Mouse (Mus musculus): ENCODE results near the gene Ncl.
"Not testable (repeated sequence)": the region's sequence is repeated elsewhere in the genome, so short reads cannot be mapped to it uniquely, and the experiment has no call there.

Gene Ncl

DNA sequence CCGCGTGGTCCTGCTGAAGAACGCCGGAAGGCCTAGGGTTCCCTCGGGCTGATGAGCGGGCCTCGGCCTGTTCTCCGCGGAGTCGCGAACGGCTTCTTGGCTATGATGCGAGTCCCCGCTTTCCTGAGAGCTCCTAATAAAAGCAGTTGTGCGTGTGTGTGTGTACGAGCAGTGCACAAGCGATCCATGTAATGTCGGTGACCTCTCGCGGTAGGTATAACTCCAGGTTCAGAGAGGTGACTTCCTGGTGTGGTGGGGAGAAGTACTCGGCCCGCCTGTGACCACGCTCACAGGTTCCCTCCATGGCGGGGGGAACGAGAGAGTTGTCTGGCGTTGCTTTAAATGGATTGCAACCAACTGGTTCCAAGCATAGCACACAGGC, 589 bp upstream of the Ncl start:
- DNase-seq = no peak

DNA sequence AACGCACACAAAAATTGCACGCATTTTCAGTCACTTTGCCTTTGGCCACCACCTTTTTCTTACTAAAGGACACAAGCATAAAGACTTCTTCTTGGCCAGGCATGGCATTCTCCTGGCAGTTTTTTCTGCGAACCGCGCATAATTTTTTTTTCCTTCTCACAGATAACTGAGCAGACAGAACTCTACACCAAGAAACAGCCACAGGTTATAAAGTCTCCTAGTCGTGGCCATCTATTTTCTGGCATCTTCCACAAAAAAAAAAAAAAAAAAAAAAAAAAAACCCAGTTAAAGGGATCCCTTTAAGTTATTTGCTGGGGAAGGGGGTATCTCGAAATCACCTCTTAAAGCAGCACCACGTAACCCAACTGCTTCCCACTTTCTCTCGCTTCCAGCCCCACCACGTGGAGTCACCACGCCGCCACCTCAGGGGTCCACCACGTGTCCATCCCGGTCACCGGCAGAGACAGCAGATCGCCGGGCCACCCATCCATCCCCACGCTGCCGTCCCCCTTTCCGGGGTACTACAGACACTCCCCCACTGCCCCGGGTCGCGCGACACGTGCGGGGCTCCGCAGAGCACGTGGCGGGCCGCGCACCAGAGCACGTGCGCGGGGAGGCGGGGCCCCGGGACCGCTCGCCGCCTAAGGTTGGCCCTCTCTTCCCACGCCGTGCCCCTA, 833 bp downstream of the Ncl start:
- no peak for DNase-seq

DNA sequence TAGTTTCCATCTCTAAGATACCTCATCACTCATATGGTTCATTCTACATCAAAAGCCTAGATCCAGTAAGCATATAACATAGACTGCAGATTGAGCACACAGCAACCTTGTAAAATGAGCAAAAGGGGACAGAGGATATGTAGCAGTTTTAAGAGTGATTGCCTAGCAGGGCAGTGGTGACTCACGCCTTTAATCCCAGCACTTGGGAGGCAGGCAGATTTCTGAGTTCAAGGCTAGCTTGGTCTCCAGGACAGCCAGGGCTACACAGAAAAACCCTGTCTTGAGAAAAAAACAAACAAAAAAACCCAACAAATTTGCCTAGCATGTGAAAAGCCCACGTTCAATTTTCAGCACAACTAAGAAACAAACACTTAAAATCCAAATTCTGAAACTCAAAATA, 5.0 kb downstream of the Ncl start:
- DNase-seq = no peak

DNA sequence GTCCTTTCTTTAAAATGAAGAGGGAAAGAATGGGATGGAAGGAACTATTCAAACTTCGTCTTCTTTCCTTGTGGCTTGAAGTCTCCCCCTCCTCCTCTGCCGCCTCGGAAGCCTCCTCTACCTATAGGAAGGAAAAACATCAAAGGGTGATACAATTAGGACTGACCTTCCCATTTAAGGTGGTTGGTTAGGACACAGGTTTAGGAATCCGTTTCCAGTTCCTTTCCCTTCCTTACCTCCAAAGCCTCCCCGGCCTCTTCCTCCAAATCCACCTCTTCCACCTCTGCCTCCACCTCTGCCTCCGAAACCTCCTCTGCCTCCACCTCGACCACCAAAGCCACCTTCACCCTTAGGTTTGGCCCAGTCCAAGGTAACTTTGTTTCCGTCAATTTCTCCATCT, 8.6 kb downstream of the Ncl start:
- DNase-seq = no peak

DNA sequence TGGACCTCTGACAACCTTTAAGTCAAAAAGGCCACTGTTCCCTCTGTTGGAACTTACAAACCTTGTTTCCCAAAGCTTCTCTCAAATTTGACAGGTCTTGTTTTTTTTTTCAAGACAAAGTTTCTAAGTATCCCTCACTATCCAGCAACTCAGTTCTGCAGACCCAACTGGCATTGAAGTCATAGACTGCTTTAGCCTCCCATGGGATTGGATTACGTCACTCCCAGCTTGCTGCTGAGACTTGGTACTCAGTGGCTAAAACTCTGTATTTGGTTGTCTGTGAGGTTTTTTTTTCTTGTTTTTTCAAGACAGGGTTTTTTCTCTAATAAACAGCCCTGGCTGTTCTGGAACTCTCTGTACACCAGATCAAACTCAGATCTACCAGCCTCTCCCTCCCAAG, 9.5 kb downstream of the Ncl start:
- DNase-seq = no peak

DNA sequence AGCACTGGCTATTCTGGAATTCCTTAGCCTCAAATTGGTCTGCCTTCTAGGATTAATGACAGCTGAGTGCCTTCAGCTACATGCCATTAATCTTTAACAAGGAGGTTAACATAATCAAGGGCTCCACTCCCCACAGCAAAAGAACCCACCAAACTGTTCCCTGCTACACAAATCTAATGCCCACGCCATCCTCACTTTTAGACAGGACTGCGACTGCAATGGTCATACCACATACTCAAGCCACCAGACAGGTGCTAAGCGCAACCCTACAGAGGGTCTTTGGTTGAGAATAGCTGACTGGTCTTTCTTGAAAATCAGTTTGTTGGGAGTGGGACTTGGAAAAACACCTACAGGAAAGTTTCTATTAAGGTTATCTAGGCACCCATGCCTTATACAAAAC, 10.0 kb downstream of the Ncl start:
- DNase-seq = no peak

DNA sequence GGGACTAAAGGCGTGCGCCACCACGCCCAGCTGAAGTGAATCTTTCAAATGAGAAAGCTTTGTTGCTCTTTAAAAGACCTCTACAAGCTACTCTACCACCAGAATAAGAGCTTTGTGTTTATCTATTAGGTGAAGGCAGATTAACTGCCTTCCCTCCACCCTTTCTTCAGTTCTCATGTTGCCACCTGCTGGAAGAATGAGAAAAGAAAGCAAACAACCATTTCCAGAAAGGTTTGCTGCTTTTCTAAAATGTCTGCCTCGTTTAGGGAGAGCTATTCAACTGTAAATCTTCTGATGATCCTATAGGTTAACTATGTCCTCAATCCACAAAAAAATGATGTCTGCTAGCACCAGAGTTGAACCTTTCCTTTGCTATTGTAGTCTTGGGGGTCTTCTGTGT, 10.4 kb downstream of the Ncl start:
- DNase-seq = no peak

DNA sequence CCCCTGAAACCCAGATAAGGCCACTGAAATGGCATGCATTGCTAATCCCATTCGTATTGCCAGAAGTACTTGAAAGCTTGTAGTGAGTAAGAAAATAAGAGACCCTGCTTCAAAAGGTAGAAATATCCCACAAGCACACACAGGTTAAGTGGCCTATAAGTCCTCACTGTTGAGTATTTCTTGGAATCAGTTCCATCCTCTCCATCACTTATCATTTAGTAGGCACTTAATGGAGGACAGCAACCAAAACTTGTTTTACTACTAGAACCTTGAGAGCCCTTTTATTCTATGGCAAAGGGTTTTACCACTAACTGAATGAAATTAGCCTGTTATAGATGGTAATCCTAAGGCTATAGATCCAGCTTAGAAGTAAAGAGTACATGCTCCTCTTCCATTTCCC, 11.1 kb downstream of the Ncl start:
- DNase-seq = no peak

DNA sequence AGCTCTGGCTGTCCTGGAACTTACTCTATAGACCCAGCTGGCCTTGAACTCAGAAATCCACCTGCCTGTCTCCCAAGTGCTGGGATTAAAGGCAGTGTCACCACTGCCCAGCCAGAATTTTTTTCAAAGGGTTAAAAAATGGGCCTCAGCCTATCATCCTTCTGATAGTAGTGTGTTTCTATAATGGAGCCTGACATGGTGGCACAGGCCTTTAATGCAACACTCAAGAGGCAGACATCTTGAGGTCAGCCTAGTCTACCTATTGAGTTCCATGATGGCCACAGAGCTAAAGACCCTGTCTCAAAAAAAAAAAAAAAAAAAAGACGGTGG, 11.5 kb downstream of the Ncl start:
- no peak for DNase-seq

DNA sequence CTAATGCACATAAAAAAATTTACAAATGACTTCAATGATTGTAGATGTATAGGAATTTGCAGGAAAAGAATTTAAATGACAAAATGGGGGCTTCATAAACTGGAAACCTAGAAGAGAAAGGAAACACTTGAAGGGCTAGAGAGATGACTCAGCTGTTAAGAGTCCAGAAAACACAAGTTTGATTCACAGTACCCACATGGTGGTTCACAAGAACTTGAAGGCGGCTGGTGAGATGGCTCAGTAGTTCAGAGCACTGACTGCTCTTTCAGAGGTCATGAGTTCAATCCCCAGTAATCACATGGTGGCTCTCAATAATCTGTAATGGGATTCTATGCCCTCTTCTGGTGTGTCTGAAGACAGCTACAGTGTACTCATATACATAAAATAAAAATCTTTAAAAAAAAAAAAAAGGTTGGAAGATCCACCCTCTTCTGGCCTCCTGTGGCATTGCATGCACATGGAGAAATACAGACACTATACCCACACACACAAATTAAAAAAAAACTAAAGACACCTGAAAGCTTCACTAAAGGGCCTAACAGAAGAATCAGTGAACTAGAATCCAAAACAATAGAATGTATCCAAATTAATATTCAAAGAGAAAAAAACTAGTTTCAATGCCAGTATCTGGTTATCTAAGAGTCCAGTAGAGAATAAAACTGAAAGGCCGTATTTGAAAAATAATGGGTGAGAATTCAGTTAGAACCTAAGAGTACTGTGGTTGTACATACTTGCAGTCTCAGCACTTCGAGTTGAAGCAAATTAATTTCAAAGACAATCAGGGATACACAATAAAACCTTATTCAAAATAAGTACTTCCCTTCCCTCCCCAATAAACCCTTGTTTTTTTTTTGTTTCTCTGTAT, 12.1 kb downstream of the Ncl start:
- no peak for DNase-seq

DNA sequence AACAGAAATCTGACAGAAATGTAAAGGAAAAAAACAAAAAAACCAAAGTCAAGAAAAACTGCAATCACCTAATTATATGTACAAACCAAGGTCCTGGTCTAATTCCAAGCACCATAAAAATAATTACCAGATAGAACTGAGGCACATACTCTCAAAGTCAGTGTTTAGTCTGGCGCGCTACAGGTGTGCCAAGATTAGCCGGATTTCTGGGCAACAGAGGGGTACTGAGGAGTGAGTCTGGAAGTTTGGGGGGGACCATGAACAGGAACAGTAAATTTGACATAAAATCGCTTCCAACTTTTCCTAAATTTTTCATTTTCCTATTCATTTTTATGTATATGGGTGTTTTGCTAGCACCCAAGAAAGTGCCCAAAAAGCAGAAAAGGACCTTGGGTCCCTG, 13.2 kb downstream of the Ncl start:
- DNase-seq = no peak

DNA sequence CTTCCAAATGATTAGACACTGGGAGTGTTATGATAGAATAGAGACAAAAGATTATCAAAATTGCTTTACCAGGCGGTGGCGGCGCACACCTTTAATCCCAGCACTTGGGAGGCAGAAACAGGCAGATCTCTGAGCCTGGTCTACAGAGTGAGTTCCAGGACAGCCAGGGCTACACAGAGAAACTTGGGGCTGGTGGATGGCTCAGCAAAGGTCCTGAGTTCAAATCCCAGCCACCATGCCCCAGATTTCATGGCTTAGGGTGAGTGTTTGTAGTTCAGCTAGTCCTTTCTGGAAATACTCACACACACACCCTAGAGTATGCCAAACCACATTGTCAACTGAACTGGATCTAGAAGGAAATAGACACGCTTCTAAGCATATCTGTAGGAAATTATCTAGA, 14.1 kb downstream of the Ncl start:
- DNase-seq = no peak

DNA sequence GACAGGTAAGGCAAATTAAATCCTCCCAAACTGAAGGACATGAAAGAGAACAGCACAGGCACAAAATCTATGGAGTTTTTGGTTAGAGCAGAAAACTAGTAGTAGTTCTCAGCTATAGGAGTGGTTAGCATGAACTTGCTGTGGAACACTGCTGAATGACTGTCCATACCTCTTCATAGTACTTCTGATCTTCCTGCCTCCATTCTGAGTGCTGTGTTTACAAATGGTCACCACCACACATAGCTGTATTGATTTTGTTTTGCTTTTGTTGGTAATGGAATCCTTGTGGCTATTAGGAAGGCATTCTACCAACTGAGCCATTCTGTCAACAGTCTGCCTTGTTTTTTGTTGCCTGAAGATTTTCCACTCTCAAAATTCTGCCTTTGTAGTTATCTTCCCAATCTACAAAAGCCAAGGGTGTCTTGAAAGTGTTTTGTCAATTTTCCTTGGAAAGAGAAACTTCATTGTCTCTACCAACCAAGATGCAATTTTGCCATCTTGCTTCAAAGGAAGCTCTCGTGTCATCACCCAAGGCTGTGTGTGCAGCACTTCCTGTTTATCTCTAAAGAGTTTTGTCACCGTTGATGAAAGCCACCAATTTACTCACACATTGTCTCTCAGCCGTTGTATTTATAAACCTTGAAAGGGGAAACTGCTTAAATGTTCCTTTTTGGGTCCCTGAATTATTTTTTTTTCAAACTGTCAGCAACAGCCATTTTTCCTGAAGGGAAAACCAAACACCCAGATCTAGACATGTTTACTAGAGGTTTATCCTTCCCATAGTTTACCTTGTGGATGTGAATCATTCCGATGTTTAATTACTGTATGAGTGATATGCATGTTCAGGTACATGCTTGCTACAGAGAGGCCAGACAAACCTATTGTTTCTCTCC, 15.0 kb downstream of the Ncl start:
- DNase-seq = peak in 1 of 2 experiments; percentile 25

DNA sequence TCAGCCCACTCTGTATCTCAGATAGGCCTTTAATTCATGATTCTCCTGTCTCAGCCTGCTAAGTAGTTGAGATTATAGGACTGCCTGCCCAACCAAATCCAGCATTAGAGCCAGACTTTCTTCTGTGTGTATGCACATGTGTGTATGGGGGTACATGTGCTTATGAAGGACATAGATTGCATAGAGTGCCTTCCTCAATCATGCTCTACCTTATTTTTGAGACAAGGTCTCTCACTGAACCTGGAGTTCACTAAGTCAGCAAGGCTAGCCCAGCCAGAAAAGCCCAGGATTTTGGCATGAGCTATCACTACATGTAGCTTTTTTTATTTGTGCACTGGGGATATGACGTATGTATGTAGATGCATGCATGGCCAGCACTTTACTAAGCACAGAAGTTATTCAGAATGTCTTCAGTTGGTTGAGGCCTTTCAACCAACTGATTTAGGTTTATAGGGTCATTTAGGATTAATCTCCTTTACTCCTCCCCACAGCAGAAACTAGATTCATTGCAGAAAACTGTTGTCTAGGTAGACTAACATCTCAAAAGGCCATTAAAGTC, 16.0 kb downstream of the Ncl start:
- DNase-seq = no peak

DNA sequence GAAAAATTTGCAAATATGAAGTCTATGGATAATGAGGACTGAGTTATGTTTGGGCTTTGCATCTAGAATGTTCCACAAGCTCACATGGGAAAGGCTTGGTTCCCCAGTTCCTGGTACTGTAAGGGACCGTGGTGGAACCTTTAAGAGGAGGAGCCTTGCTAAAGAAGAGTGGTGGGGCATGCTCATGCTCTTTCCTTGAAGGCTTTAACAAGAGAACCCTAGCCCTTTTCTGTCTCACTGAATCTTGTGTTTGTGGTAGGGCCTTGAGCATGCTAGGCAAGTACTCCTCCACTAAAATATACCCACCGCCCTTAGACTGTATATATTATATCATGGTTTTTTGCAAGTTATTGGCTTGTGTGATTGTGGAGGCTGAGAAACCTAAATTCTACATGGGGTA, 16.8 kb downstream of the Ncl start:
- no peak for DNase-seq

DNA sequence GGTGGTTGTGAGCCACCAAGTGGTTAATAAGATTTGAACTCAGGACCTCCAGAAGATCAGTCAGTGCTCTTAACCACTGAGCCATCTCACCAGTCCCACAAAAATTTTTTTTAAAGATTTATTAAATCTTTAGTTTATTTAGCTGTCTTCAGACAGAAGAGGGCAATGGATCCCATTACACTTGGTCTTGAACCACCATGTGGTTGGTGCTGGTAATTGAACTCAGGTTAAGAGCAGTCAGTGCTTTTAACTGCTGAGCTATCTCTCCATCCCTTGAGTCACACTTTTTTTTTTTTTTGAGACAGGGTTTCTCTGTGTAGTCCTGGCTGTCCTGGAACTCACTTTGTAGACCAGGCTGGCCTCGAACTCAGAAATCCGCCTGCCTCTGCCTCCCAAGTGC, 18.1 kb downstream of the Ncl start:
- not testable (repeated sequence) for DNase-seq

DNA sequence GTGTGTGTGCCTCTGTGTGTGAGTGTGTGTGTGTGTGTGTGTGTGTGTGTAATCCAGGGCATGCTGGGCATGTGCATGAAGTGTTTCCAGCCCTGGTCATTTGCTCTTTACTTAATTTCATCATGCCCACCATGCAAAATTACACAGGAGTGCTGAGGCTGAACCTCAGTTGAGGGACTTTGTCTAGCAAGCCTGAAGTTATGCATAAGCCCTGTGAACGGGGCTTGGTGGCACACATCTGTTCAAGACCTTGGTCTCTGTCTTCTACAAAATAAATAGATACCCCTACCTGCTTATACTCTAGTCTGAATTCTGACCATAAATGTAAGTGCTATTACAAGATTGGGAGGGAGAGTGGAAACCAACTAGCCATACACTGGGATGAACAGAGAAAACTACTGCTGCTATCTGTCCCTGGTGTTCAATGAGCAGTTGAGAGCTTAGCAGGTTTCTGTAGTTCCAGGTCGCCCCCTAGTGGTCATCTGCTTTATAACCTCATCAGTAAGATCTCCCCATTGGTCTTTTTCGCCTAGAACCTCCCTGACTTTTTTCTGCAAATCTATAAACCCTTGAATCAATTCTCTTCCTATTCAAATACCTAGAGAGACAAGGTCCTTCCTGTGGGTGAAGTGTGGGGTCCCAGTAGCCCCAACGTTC, 19.9 kb downstream of the Ncl start:
- peak in 1 of 2 experiments; percentile 83 for DNase-seq

DNA sequence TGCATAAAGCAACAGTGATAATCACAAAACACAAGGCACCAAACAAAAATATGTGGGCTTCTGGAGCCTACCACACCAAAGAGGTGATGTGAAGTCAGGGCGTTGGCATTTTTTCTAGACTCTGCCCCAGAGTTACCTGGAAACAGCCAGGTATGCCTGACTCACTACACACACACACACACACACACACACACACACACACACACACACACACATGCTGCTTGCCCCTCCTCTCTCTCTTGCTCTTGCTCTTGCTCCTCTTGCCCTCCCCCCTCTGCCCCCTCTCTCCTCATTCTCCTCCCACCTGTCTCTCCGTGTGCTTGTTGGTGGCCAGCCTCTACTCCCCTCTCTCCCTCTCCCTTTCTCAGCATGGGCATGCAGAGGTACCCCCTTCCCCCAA, 22.9 kb downstream of the Ncl start:
- DNase-seq = no peak

DNA sequence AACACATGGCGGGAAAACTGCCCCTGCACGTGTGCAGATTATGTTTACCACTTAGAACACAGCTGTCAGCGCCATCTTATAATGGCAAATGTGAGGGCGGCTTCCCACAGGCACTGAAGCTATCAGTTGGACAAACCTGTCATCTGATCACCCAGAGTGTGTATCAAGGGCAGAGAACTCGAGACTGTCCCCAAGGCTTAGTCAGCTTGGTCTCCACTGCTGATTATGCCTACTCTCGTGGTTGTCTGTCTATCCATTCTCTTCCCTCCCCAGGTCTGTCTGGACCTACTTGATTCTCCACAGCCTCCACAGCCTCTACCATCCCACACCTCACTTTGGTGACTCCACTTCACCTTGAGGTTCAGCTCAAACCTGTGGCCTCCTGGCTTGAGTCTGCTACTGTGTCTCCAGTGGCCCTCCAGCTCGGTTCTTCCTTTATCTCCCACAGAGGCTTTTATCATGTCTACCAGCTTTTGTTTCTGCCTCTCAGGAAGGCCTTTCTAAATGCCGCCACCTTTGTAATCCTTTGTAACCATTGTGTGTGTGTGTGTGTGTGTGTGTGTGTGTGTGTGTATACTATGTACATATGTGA, 38.3 kb downstream of the Ncl start:
- DNase-seq = no peak

DNA sequence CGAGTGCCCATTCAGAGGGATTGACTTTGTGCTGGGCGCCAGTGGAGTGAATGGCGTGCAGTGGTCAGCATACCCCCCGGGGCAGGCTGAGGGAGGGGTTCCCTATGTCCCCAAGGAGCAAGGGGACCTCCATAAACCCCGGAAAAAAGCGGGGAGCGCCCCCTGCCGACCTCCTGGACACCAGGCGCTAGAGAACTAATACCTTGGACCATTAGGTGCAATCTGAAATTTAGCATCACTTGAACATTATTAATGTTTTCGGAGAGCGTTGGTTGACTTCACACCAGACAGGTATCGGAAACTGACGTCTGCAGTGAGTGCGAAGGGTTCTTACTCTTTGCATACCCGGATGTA, 45.5 kb downstream of the Ncl start:
- peak in 1 of 2 experiments; percentile 40 for DNase-seq

DNA sequence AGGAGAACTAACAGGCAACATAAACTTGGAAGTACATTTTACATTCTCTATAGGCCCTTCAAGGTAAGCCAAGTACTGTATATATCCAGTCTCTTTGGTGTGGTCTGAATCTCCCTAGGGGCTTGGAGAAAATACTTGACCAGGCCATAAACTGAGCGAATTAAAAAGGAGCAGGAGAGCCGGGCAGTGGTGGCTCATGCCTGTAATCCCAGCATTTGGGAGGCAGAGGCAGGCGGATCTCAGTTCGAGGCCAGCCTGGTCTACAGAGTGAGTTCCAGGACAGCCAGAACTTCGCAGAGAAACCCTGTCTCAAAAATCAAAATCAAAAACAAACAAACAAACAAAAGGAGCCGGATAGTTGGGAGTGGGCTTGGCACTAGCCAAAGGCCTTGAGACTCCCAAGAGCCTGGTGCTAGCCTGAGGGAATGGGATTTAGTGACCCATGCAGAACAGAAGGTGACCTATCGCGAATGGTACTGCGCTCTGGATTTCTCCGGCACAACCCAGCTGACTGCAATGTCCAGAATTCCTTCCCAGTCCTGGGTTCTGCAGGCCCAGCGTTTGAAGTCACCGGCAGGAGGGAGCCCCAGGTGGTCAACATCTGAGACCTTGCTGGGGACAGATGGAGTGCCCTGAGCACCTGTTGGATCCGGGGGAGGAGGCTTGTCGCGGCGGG, 46.0 kb downstream of the Ncl start:
- no peak for DNase-seq

DNA sequence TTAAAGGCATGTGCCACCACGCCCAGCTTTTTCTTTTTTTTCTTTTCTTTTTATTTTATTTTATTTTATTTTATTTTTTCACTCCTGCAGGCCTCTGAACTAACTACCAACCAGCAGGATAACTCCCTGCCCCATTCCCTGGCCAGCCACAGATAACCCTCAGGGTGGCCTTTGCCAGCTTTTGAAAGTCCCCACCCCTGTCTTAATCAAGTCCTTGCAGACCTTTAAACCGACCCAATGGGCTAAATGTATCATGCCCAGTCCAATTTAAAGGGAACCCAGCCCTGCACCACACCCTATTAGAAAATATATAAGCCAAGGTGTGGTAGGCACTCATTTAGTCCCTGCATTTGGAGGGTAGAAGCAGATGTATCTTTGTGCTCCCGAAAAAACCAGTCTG, 46.9 kb downstream of the Ncl start:
- DNase-seq = no peak

Measured in lung, postnatal 4 days (tissue).